ENCODE assay signal across 27 mouse cellular contexts in the genomic region with DNA sequence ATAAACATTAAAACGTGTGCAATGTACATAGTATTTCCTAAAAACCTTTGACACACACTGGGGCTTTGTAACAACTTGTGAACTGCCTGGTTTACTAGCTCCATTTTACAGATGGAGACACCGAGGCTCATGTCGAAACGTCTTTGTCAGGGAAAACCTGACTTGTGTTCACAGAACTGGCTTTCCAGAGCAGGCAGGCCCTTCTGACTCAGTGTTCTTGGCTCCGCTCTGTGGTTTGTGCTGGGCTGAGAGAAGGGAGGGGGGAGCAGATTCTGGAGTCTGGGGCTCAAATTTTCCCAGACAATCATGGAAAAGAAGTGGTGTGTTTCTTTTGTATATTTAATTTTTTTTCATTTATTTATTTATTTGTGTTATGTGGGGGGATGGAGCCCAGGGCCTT. TPM values are rescaled to one million over a fixed set of nuclear protein-coding genes. Genes with fewer than 3 reads are reported as not detected.
DNase-seq lines count a peak whose midpoint lies in the region; ATAC-seq and TF ChIP-seq lines count a peak whose summit lies in the region.
"Had no signal": no experiment of that assay in that cellular context is flagged by ENCODE, and none has a peak within 500 bp of the region (broad histone marks: within the 10 kb centered on the region; RNA-seq: fewer than 3 reads in every experiment).

No protein-coding gene starts in this region.

- no peak for TF ChIP-seq CTCF in liver, adult 2 months (IDR thresholded peaks at IDR 0.05; ENCODE audit: low read depth, low read length)

- peaks cover 18% of the 10 kb centered on the region for H3K27me3 ChIP-seq in liver, adult 2 months (ENCODE audit: control insufficient read depth, insufficient read depth, low read length)
- peaks cover 59% of the 10 kb centered on the region for H3K27me3 ChIP-seq in liver, embryonic 11.5 days (replicated peaks; ENCODE audit: control insufficient read depth, insufficient read depth, low read length)

- H3K4me3 ChIP-seq in liver, adult 2 months (ENCODE audit: insufficient read depth, low read depth, low read length), result no peak overlapping the region
- H3K4me3 ChIP-seq in liver, embryonic 11.5 days (ENCODE audit: low read depth, low read length), result no peak overlapping the region
- H3K4me3 ChIP-seq: embryonic facial prominence, embryonic 13.5 days; embryonic facial prominence, embryonic 15.5 days; erythroblast, embryonic 14.5 days; forebrain, embryonic 13.5 days; forebrain, embryonic 15.5 days had no signal

- WGBS in liver, adult 2 months, result 67% methylated on average over 5 of the region's 5 CpGs
- WGBS in liver, embryonic 11.5 days, result 68% methylated on average over 5 of the region's 5 CpGs

- no peak overlapping the region for H3K9ac ChIP-seq in liver, adult 2 months (ENCODE audit: low read depth, low read length)
- no peak overlapping the region for H3K9ac ChIP-seq in liver, embryonic 11.5 days (ENCODE audit: low read depth, low read length)
- H3K9ac ChIP-seq: embryonic facial prominence, embryonic 13.5 days; embryonic facial prominence, embryonic 15.5 days; forebrain, embryonic 13.5 days; forebrain, embryonic 15.5 days; forebrain, postnatal 0 days had no signal

- no peak overlapping the region for H3K27ac ChIP-seq in liver, adult 2 months (replicated peaks; ENCODE audit: insufficient read depth, low read depth, low read length)
- no peak overlapping the region for H3K27ac ChIP-seq in liver, embryonic 11.5 days (ENCODE audit: low read depth, low read length)
- H3K27ac ChIP-seq: embryonic facial prominence, embryonic 13.5 days; embryonic facial prominence, embryonic 15.5 days; forebrain, embryonic 13.5 days; forebrain, embryonic 15.5 days had no signal

- no peaks in the 10 kb centered on the region for H3K9me3 ChIP-seq in liver, embryonic 11.5 days (ENCODE audit: control insufficient read depth, low read length)
- H3K9me3 ChIP-seq: embryonic facial prominence, embryonic 13.5 days; embryonic facial prominence, embryonic 15.5 days; forebrain, embryonic 13.5 days; forebrain, embryonic 15.5 days; G1E had no signal

- H3K36me3 ChIP-seq in liver, adult 2 months (ENCODE audit: control insufficient read depth, insufficient read depth, low read length), result no peaks in the 10 kb centered on the region
- H3K36me3 ChIP-seq in liver, embryonic 11.5 days (ENCODE audit: control insufficient read depth, insufficient read depth, low read length), result no peaks in the 10 kb centered on the region
- H3K36me3 ChIP-seq: embryonic facial prominence, embryonic 13.5 days; embryonic facial prominence, embryonic 15.5 days; forebrain, embryonic 15.5 days; G1E had no signal

- H3K79me2 ChIP-seq in liver, adult 2 months (ENCODE audit: control insufficient read depth, insufficient read depth, low read length), result no peaks in the 10 kb centered on the region

- DNase-seq in liver, adult 2 months (ENCODE audit: extremely low read depth, low read depth, low spot score), result peak; percentile 71
- no peak for DNase-seq in liver, embryonic 11.5 days (ENCODE audit: low spot score)
- DNase-seq in NIH3T3 (ENCODE audit: low read depth), result peak; percentile 67
- DNase-seq in fibroblast of lung, adult 2 months (ENCODE audit: low read depth), result peak; percentile 60
- no peak for DNase-seq in layer of hippocampus, postnatal 10 days (ENCODE audit: low spot score in 2 of 2)
- no peak for DNase-seq in ovary, postnatal 14 days (ENCODE audit: low spot score)
- DNase-seq in adrenal gland, postnatal 36 days, result no peak
- DNase-seq: adrenal gland, adult 8-10 months; adrenal gland, postnatal 14 days; B cell, adult 2 months; cerebellum, adult 11 months; cerebellum, adult 18-20 months; cerebellum, adult 8-10 months; cerebellum, adult 9-11 months; cerebellum, postnatal 14 days; cerebellum, postnatal 36 days; embryo, embryonic 11 days; forebrain, postnatal 0 days had no signal

- TF ChIP-seq POLR2A in liver, adult 2 months (IDR thresholded peaks at IDR 0.05; ENCODE audit: extremely low read depth, insufficient read depth, low read length), result no peak

- H3K4me2 ChIP-seq in liver, embryonic 11.5 days, result no peak overlapping the region
- H3K4me2 ChIP-seq: embryonic facial prominence, embryonic 13.5 days; embryonic facial prominence, embryonic 15.5 days; forebrain, embryonic 13.5 days; forebrain, embryonic 15.5 days had no signal

- no peaks in the 10 kb centered on the region; the same call in 1 of the 2 replicates for H3K4me1 ChIP-seq in liver, adult 2 months (ENCODE audit: control insufficient read depth, insufficient read depth, low read length)
- no peaks in the 10 kb centered on the region for H3K4me1 ChIP-seq in liver, embryonic 11.5 days (replicated peaks; ENCODE audit: control insufficient read depth, insufficient read depth, low read length)
- H3K4me1 ChIP-seq: forebrain, embryonic 13.5 days had no signal

- no peak for ATAC-seq in liver, embryonic 11.5 days (replicated peaks; ENCODE audit: low FRiP score)
- ATAC-seq: CD4-positive, CD25-positive, alpha-beta regulatory T cell, adult 4 months; forebrain, embryonic 13.5 days; forebrain, embryonic 15.5 days; forebrain, postnatal 0 days had no signal

RNA-seq across cellular contexts. Expression of a gene that starts 7.6 kb away (rescaled TPM):
- total RNA-seq in liver, adult 2 months (2014; rRNA removed), result 0.07 TPM in 1 of 2 replicates, not detected in the other
- polyA plus RNA-seq in liver, adult 2 months (2012; rRNA removed), result 0.21 and 0.29 TPM in 2 replicates
- 0.19 and 0.40 TPM in 2 replicates for polyA plus RNA-seq in liver, embryonic 11.5 days (2014; fragmentation: Nextera tagmentation; extraction: Ambion mirVana)
- under 1 TPM in 1 of 2 experiments, not detected in 1; 0.23 TPM for total RNA-seq in layer of hippocampus, postnatal 10 days (2021)
- total RNA-seq in adrenal gland, postnatal 36 days (2021), result not detected
- total RNA-seq: adrenal gland, adult 18-20 months; adrenal gland, postnatal 14 days; common myeloid progenitor, adult 5-6 weeks; forebrain, postnatal 0 days had no signal
- polyA plus RNA-seq: CD4-positive, CD25-positive, alpha-beta regulatory T cell, adult 4 months; erythroblast, embryonic 14.5 days; forebrain, embryonic 13.5 days; forebrain, embryonic 15.5 days; G1E had no signal

RNA-seq across cellular contexts. Expression of a gene that starts 33.8 kb away (rescaled TPM):
- not detected in 2 replicates for total RNA-seq in liver, adult 2 months (2014; rRNA removed)
- polyA plus RNA-seq in liver, adult 2 months (2012; rRNA removed), result not detected in 2 replicates
- polyA plus RNA-seq in liver, embryonic 11.5 days (2014; fragmentation: Nextera tagmentation; extraction: Ambion mirVana), result 0.63 and 0.68 TPM in 2 replicates
- not detected for total RNA-seq in layer of hippocampus, postnatal 10 days (2021)
- not detected for total RNA-seq in adrenal gland, postnatal 36 days (2021)
- total RNA-seq: adrenal gland, adult 18-20 months; adrenal gland, adult 8-10 months; adrenal gland, postnatal 14 days; common myeloid progenitor, adult 5-6 weeks had no signal
- polyA plus RNA-seq: erythroblast, embryonic 14.5 days; forebrain, embryonic 13.5 days; forebrain, embryonic 15.5 days; forebrain, postnatal 0 days; G1E had no signal

Comparison
In these comparisons a context has a peak if more than half of its experiments do, and no peak if none do; other contexts are left out.
1. DNase-seq: peak in liver, adult 2 months (single experiment), NIH3T3 (single experiment) and fibroblast of lung, adult 2 months (single experiment); none in liver, embryonic 11.5 days (single experiment), layer of hippocampus, postnatal 10 days (0 of 2), ovary, postnatal 14 days (single experiment) and adrenal gland, postnatal 36 days (0 of 2).